Mouse (Mus musculus) heart, adult 18-20 months (tissue): ENCODE results near the gene Zbtb38. TPM values are rescaled to one million over a fixed set of nuclear protein-coding genes. Genes with fewer than 3 reads are reported as not detected.
"Not testable (repeated sequence)": the region's sequence is repeated elsewhere in the genome, so short reads cannot be mapped to it uniquely, and the experiment has no call there.

Source experiments
- DNase-seq, 2 experiments: peaks; one replicate each; pipeline ENCODE4 v3.0.0; 2021 to 2022; ENCODE audit warnings: mixed read lengths in 1 of 2
- total RNA-seq, 2 experiments: library from RNA; stranded (reverse); gene quantifications; 2 replicates each; pipeline ENCODE4 v1.2.3; 2021

The Zbtb38 gene
- total RNA-seq, 2 experiments from 2014 or later = 34.7 to 42.9 TPM

DNA sequence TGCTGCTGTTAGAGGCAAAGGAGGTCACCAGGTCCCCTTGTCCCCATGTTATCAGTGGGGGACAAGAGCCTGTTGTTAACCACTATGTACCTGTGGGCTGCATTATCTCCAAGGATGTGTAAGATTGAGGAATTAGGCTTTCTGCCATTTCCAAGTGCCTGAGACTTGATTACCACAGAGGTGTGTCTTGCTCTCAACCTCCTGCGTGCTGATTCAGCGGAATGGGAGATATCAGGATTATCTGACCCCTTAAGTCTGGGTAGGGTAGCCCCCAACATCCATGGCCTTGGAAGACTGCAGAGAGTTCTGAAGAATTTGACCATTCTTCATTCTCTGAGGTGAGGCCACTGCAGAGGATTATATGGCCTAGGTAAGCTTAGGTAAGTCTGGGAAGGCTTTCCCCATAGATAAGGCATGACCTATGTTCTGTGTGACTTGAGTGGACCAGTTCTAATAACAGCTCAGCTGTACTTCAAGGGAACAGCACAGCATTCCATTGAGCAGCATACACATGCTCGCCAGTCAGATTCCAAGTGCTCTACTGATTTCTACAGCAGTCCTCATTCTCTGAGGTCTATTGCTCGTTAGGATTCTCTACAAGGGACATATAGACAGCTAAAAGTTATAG, 68.4 kb downstream of the Zbtb38 start:
- DNase-seq = no peak

DNA sequence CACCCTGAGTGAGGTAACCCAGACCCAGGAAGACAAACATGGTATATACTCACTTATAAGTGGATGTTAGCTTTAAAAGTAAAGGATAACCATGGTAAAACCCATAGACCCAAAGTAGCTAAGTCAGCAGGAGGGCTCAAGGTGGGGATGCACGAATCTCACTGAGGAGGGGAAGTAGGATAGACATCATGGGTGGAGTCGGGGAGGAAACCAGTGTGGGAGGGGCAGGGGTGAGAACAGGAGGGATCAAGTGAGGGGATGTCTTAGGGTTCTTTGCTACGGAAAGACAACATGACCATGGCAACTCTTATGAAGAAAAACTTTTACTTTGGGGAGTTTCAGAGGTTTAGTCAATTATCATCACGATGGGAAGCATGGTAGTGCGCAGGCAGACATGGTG, 74.0 kb downstream of the Zbtb38 start:
- DNase-seq = no peak

GRCm38 (mm10) chr9:96677711-96678110, 74.9 kb downstream of the Zbtb38 start:
- not testable (repeated sequence) for DNase-seq

GRCm38 (mm10) chr9:96676671-96677070, 76.0 kb downstream of the Zbtb38 start:
- DNase-seq = no peak

- DNase-seq = no peak
Measured at GRCm38 (mm10) chr9:96675763-96676640, 76.6 kb downstream of the Zbtb38 start.

DNA sequence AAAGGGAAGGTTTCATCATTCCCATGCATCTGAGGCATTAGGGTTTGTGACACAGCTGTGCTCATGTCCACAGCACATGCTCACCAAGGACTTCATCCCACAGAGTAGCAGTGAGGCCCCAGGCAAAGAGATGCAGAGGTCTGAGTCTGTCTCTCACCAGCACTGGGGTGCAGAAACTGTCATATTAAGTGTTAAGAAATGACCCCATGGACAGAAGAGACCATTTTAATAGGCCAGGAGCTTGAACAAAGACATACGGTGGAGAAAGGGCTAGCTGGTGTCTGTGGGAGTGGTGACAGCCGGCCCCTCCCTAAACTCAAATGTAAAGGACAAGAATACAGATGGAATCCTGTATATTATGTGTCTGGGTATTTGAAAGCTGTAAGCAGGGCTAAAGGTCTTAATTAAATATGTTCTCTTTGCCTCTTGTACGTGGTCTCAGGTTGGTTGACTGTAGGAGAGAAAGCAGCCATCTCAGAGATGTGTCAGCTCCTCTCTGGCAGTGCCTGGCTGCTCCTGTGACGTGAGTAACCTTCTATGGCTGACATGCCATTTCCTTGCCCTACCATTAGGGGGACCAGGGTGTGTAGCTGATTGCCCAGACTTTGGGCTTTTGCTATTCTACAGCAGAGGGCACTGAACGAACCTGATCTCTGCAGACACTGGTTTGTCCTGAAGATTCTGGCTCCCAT, 77.4 kb downstream of the Zbtb38 start:
- peak; percentile 62 to 73 for DNase-seq

DNA sequence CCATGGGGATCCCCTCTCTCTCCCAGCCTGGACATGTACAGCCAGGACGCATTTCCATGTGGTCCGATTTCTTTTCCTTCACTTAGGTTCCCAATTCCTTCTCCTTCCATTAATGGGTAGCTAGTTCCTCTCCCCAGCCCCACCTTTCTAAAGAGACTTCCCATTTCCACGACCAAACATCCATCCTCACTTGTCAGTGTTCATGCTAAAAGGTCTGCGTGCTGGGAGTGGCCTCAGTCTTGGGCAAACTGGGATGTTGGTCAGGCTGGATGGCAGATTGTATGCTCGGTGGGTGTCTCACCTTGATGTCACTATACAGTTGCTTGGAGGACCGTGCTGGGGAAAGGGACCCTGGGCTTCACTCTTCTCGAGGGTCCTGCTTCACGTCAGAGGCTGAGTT, 78.3 kb downstream of the Zbtb38 start:
- DNase-seq = no peak

- DNase-seq = no peak
Measured at GRCm38 (mm10) chr9:96672466-96672865, 80.2 kb downstream of the Zbtb38 start.

- DNase-seq = no peak
Measured at GRCm38 (mm10) chr9:96671249-96671648, 81.4 kb downstream of the Zbtb38 start.

DNA sequence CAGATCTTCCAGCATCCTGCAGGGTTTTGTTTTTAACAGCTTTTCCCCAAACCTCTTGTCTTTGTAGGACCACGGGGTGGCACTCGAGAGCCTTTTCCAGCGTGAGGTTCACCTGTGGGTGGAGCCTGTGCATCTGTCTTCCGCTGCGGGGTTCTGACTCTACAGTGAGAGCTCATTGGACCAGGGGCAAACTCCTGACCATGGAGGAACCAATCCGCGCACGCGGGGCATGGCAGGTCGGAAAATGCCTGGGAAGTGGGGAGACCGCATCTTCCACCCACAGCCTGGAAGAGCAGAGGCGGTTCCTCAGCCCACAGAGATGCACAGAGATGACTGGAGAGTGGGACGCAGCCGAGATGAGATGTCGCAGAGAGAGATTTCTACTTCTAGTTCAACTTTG, 82.8 kb downstream of the Zbtb38 start:
- peak; percentile 96 to 97 for DNase-seq

GRCm38 (mm10) chr9:96668628-96669027, 84.0 kb downstream of the Zbtb38 start:
- peak; percentile 40 to 68 for DNase-seq

DNA sequence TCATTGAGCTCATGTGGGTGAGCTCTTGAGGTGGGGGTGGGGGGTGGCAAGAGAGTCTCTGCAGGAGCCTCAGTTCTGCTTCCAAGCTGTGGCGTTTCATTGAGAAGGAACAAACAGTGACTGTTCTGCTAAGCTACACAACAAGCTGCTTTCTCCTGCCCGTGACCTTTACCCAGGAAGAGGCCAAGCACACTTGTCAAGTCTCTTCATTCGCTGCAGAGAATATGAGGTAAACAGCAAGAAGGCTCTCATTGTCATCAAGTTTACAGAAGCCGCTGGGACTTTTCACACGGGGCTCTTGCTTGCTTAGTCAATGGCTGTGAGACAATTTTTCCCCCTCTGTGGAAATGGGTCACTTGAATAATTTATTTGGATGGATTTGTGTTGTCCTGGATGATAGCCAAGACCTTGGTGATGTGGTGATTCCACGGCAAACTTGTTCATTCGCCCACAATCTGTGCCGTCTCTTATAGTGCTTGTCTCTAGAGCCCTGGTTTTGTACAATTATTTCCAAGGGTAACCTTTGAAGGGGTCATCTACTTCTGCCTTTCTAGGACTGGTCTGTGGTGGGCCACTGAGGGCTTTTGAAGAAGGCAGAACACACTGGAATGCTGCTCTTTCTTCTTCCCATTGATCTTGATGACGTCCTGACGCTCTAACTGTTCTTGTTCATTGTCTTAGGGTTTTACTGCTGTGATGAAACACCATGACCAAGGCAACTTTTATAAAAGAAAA, 92.0 kb downstream of the Zbtb38 start:
- DNase-seq = no peak

DNA sequence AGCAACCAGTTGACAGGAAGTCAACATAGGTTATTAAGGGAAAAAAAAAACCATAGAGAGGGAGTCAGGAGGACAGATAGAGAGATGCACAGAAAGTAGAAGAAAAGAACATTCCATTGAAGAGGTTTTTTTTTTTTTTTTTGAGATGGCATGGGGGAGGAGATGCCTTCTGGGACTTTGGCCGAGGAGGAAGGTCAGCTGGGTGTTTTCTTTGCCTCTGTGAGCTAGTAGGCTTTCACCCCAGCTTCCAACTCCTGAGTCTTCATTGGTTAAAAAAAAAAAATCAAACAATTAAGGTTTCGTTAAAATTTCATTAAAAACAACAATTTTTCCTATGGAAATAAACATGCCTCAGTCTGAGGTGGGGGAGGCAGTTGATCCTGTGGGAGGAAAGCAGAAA, 92.8 kb downstream of the Zbtb38 start:
- no peak for DNase-seq

DNA sequence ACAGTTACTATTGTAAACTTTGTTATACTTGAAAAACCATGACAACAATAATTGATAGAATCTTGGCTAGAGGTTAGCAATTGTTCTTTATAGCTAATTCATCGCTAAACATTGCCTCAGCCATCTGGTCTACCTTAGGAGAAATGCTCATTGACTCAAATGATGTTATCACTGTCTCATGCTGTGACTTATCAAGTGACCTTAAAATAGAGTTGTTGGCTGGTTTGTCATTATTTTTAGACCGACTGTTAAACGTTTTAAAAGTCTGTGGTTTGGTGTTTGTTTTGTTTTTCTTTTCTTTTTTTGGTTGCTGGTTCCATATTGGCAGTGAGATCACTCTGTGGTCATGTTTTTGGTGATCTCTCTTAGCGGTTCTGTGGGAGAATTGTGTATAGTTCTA, 99.1 kb downstream of the Zbtb38 start:
- no peak for DNase-seq

- peak in 1 of 2 experiments; percentile 46 for DNase-seq
Measured at GRCm38 (mm10) chr9:96652763-96653162, 99.9 kb downstream of the Zbtb38 start.

DNA sequence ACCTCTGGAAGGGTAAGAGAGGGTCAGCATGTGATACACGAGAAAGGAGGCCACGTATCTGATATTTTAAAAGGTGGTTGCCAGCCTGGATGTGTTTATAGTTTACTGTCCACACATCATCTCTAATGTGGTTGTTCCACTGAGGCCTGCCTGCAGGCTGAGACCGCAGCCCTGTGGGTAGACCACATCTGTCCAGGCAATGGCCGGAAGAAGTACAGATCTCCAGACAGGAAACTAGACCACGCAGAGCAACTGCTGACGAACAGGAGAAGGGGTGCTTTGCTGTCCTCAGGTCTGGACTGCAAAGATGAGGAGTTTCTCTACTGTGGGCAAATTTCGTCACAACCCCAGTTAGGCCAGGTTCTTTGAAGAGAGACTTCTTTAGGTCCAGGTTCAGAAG, 101.8 kb downstream of the Zbtb38 start:
- DNase-seq = no peak

DNA sequence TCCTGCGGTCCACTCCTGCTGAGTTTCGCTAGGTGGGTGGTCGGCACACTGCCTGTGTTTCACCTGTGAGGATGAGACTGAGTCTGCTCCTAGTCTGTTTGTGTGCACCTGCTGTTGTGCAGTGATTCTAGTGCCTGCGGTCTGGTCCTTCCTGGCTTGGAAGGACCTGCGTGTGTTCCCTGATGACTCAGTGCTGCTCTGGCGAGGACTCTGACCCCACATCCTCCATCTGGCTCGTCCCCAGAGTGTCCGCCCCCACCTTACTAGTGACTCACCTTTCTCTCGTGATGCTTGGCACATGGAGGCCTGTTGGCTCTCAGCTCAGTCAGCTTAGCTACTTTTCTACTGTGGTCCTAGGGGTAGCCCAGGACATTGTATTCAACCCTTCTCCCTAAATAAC, 102.7 kb downstream of the Zbtb38 start:
- DNase-seq = no peak

GRCm38 (mm10) chr9:96649362-96649761, 103.3 kb downstream of the Zbtb38 start:
- no peak for DNase-seq

DNA sequence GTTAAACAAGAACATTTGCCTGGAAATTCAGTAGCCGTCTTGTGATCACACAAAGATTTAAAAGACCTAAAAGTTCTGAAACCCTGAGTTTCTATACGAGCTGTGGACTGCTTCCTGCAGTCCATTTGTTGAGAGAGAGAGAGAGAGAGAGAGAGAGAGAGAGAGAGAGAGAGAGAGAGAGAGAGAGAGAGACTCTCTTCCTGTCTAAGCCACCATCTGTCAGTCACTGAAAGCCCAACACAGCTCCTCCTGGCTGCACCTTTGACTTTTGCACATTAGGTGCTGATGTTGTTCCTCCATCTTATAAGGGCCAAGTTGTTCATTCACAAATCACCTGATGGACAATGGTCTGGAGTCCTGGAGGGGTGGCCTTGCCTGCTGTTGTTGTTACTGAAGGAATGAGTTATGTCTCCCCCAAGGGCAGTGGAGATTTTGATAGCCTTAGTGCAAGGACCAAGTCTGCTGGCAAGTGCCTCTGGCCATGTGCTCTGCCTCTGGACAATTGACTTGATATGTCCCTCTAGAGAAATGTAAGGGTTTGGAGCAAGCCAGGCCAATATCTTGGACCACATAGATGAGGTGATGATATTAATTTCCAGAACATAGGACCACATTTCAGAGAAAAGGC, 105.8 kb downstream of the Zbtb38 start:
- no peak for DNase-seq

- DNase-seq = no peak
Measured at GRCm38 (mm10) chr9:96644840-96645239, 107.8 kb downstream of the Zbtb38 start.

- not testable (repeated sequence) for DNase-seq
Measured at GRCm38 (mm10) chr9:96644002-96644401, 108.6 kb downstream of the Zbtb38 start.

GRCm38 (mm10) chr9:96639451-96639850, 113.2 kb downstream of the Zbtb38 start:
- no peak for DNase-seq
